Mouse (Mus musculus): ENCODE results near the gene Tma7. TPM values are rescaled to one million over a fixed set of nuclear protein-coding genes. Genes with fewer than 3 reads are reported as not detected.

Tma7 gene
- polyA plus RNA-seq (2012; rRNA removed): 9.9 and 17.1 TPM in 2 replicates

GRCm38 (mm10) chr9:109082124-109082800, at the start of gene Tma7, which contains the start of gene Ccdc51:
Tma7 (minus strand) TSS chr9:109082587.
Ccdc51 (plus strand) TSS chr9:109082493.

GRCm38 (mm10) chr9:109095137-109095982, 13.0 kb upstream of the Tma7 start, which contains the start of gene Plxnb1:
Plxnb1 (plus strand) TSS chr9:109095389.

GRCm38 (mm10) chr9:109073661-109074573, 8.5 kb downstream of the Tma7 start, which contains the start of gene Atrip:
Atrip (minus strand) TSS chr9:109074124.

GRCm38 (mm10) chr9:109059136-109059903, 23.1 kb downstream of the Tma7 start, which contains the start of gene Trex1:
Trex1 (minus strand) TSS chr9:109059734.

GRCm38 (mm10) chr9:109038086-109038895, 44.1 kb downstream of the Tma7 start, which contains the start of gene Shisa5:
Shisa5 (plus strand) TSS chr9:109038565.

Other genes starting within 250 kb of the Tma7 start
- 7.2 and 11.9 TPM in 2 replicates for gene Slc26a6, start 229.3 kb downstream of the Tma7 start, polyA plus RNA-seq (2012; rRNA removed)
- gene Tmem89, start 168.0 kb downstream of the Tma7 start, polyA plus RNA-seq (2012; rRNA removed): not detected in 2 replicates
- gene Uqcrc1, start 146.0 kb downstream of the Tma7 start, polyA plus RNA-seq (2012; rRNA removed): 840 and 874 TPM in 2 replicates
- gene Col7a1, start 129.0 kb downstream of the Tma7 start, polyA plus RNA-seq (2012; rRNA removed): 0.58 and 4.1 TPM in 2 replicates
- gene Ucn2, start 96.6 kb downstream of the Tma7 start, polyA plus RNA-seq (2012; rRNA removed): 0.13 and 0.16 TPM in 2 replicates
- 31.5 and 46.8 TPM in 2 replicates for gene Pfkfb4, start 90.8 kb downstream of the Tma7 start, polyA plus RNA-seq (2012; rRNA removed)
- 758 and 915 TPM in 2 replicates for gene Shisa5, start 44.0 kb downstream of the Tma7 start, polyA plus RNA-seq (2012; rRNA removed)
- gene Trex1, start 22.9 kb downstream of the Tma7 start, polyA plus RNA-seq (2012; rRNA removed): 59.2 and 60.5 TPM in 2 replicates
- 16.6 and 17.8 TPM in 2 replicates for gene Atrip, start 8.5 kb downstream of the Tma7 start, polyA plus RNA-seq (2012; rRNA removed)
- 10.4 and 11.4 TPM in 2 replicates for gene Ccdc51, start 94 bp downstream of the Tma7 start, polyA plus RNA-seq (2012; rRNA removed)
- gene Plxnb1, start 12.8 kb upstream of the Tma7 start, polyA plus RNA-seq (2012; rRNA removed): 8.2 and 8.6 TPM in 2 replicates
- not detected in 2 replicates for gene Fbxw21, start 79.5 kb upstream of the Tma7 start, polyA plus RNA-seq (2012; rRNA removed)
- gene Fbxw13, start 113.4 kb upstream of the Tma7 start, polyA plus RNA-seq (2012; rRNA removed): not detected in 2 replicates
- not detected in 2 replicates for gene Fbxw20, start 152.2 kb upstream of the Tma7 start, polyA plus RNA-seq (2012; rRNA removed)
- gene Fbxw14, start 205.1 kb upstream of the Tma7 start, polyA plus RNA-seq (2012; rRNA removed): not detected in 2 replicates